Mouse (Mus musculus) myocyte (in vitro differentiated cells): ENCODE data around the gene Rabl6.

Experiments
- POLR2A ChIP-seq: IDR thresholded peaks from one replicate; pipeline ENCODE4 v1.6.1; 2011; ENCODE audit warnings: low read depth, mild to moderate bottlenecking, control low read depth, moderate library complexity; ENCODE audit not compliant: insufficient read length
- USF1 ChIP-seq: IDR thresholded peaks from one replicate; pipeline ENCODE4 v1.6.1; 2011; ENCODE audit warnings: low read depth, mild to moderate bottlenecking, control low read depth, moderate library complexity

- peak; percentile 91 for TF ChIP-seq POLR2A
- TF ChIP-seq USF1, result no peak
Measured at GRCm38 (mm10) chr2:25557221-25557963, 50.9 kb downstream of the Rabl6 start, which contains the start of gene Edf1.
